Mouse (Mus musculus) neural tube, embryonic 11.5 days (tissue): ENCODE data around the gene Gnpnat1. TPM values are rescaled to one million over a fixed set of nuclear protein-coding genes. Genes with fewer than 3 reads are reported as not detected.
A peak's percentile ranks its signal among the peaks of the same experiment; 100 is the strongest.

Experiments
- ATAC-seq: fragments of 200-750 bp; cut with Nextera tagmentation; 2 replicates; pipeline ENCODE4 v1.8.0; 2017; ENCODE audit warnings: moderate number of reproducible peaks, mild to moderate bottlenecking, moderate TSS enrichment, moderate library complexity; ENCODE audit not compliant: insufficient read depth, low FRiP score, low TSS enrichment
- DNase-seq: peaks from one replicate; pipeline ENCODE4 v3.0.0-alpha.2; 2015; ENCODE audit warnings: low spot score
- H3K27ac ChIP-seq: fragments of 300-500 bp; sonication (generic); 2 replicates; pipeline ENCODE4 v1.5.1; 2014; ENCODE audit warnings: low read depth, mild to moderate bottlenecking, low read length
- H3K27me3 ChIP-seq: fragments of 300-500 bp; sonication (generic); 2 replicates; pipeline ENCODE4 v1.6.1; 2014; ENCODE audit warnings: mild to moderate bottlenecking, low read length, mixed read lengths; ENCODE audit not compliant: control insufficient read depth, insufficient read depth
- H3K36me3 ChIP-seq: fragments of 300-500 bp; sonication (generic); 2 replicates; pipeline ENCODE4 v1.6.1; 2014; ENCODE audit warnings: mild to moderate bottlenecking, low read length, moderate library complexity, mixed read lengths; ENCODE audit not compliant: control insufficient read depth, insufficient read depth
- H3K4me1 ChIP-seq: fragments of 300-500 bp; sonication (generic); 2 replicates; pipeline ENCODE4 v1.6.1; 2014; ENCODE audit warnings: low read length, mixed read lengths; ENCODE audit not compliant: control insufficient read depth, insufficient read depth
- H3K4me2 ChIP-seq: fragments of 300-500 bp; sonication (generic); 2 replicates; pipeline ENCODE4 v1.6.1; 2014; ENCODE audit warnings: low read depth, mild to moderate bottlenecking, moderate library complexity
- H3K4me3 ChIP-seq: fragments of 300-500 bp; sonication (generic); 2 replicates; pipeline ENCODE4 v1.5.1; 2014; ENCODE audit warnings: low read depth, low read length
- H3K9ac ChIP-seq: fragments of 300-500 bp; sonication (generic); 2 replicates; pipeline ENCODE4 v1.6.1; 2014; ENCODE audit warnings: mild to moderate bottlenecking, low read length
- H3K9me3 ChIP-seq: fragments of 300-500 bp; sonication (generic); 2 replicates; pipeline ENCODE4 v1.6.1; 2016; ENCODE audit warnings: low read length; ENCODE audit not compliant: control insufficient read depth
- WGBS: fragments of 180-500 bp; shearing (Covaris S2); extraction: QIAGEN DNeasy Blood & Tissue Kit; methylation state at CpG from one replicate; pipeline ENCODE4 v1.1.7; 2014; 5-methylcytosine and 5-hydroxymethylcytosine counted together
- polyA plus RNA-seq: library from polyadenylated mRNA; unstranded; fragments of >200 nt; fragmentation: Nextera tagmentation; extraction: Ambion mirVana; gene quantifications from 2 replicates; pipeline ENCODE4 v1.2.1, GENCODE M21; 2014

Gnpnat1 gene
- polyA plus RNA-seq, 1 experiment from 2014 or later = 39.7 TPM

DNA sequence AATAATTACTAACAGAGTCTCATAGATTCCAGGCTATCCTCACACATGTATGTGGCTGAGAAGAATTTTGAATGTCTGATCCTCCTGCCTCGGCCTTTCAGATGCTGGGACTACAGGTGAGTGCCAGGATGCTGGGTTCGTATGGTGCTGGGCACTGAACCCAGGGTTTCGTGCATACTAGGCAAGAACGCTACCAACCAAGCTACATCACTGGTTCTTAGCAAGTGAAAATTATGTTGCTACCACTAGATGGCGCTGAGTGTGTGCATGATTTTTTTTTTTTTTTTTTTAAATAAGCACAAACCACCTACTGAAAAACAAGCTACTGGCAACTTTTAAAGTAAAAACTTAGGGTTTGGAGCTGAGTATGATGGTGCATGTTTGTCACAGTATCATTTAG, 18.5 kb upstream of the Gnpnat1 start:
- DNase-seq (peak; percentile 48), ATAC-seq (peak; percentile 50; the same call in 1 of the 2 replicates)
- H3K36me3 ChIP-seq = no peaks in the 10 kb centered on the region
- H3K27me3 ChIP-seq = no peaks in the 10 kb centered on the region
- H3K9me3 ChIP-seq = no peaks in the 10 kb centered on the region
- no peak overlapping the region for H3K4me2 ChIP-seq
- H3K9ac ChIP-seq = no peak overlapping the region
- H3K4me3 ChIP-seq = no peak overlapping the region
- H3K4me1 ChIP-seq = no peaks in the 10 kb centered on the region
- 17% methylated on average over 5 of the region's 5 CpGs for WGBS
- H3K27ac ChIP-seq = no peak overlapping the region

DNA sequence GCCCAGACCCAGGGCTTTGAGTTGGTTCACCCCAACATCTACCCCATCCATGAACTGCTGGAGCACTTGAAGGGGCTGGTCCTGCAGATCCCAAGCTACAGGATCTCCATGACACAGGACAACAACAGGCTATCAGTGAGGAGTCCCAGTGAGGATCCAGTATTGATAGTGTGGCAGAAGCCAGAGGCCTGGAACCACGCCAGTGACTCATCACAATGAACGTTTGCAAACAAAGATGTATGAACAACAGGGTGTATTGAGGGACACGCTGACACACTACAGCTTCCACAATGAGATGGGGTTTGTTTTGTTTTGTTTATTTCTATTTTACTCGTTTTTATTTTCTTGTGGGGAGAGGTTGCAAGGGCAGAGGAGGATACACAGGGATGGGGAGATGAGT, 17.7 kb upstream of the Gnpnat1 start:
- 73% methylated on average over 4 of the region's 4 CpGs for WGBS
- Histone ChIP-seq H3K4me2 (no peak overlapping the region), H3K9me3 (no peaks in the 10 kb centered on the region), H3K27ac (no peak overlapping the region), H3K4me3 (no peak overlapping the region), H3K36me3 (no peaks in the 10 kb centered on the region), H3K27me3 (no peaks in the 10 kb centered on the region), H3K9ac (no peak overlapping the region), H3K4me1 (no peaks in the 10 kb centered on the region)
- ATAC-seq (no peak), DNase-seq (no peak)

DNA sequence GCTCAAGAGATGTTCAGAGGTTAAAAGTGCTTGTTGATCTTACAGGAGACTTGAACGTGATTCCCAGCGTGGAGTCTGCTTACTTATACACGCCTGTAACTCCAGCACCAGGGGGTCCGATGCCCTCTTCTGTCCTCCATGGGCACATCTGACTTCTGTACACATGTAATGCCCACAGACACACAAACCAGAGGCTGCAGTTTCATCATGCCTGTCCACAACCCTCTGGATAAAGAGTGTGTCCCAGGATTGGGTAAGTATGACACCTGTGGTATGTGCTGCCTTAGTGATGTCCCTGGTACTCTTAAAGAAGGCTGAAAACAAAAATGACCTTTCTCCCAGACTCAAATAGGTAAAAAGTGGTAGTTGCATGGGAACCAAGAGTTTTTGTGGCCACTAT, 14.6 kb upstream of the Gnpnat1 start:
- Histone ChIP-seq H3K36me3 (no peaks in the 10 kb centered on the region), H3K4me3 (no peak overlapping the region), H3K9me3 (no peaks in the 10 kb centered on the region), H3K4me1 (no peaks in the 10 kb centered on the region), H3K9ac (no peak overlapping the region), H3K27ac (no peak overlapping the region), H3K27me3 (no peaks in the 10 kb centered on the region), H3K4me2 (no peak overlapping the region)
- WGBS = 75% methylated on average over 4 of the region's 4 CpGs
- ATAC-seq = no peak
- no peak for DNase-seq

DNA sequence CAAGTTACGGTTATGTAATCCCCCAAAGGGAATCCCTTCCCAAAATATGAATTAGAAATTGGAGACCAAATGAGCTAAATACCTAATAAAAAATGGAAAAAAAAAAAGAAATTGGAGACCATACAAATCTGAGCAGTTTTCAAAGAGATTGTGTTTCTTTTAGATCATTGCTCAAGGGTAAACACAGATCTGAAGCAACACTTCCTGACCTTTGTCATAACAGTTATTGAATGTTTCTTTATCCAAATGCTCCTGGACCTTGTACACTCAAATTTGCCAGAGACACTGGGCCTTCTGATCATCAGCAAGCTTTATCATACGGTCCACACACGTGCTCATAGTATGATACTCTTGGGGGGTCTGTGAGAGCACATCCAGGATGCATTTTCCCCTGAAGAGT, 13.8 kb upstream of the Gnpnat1 start:
- Histone ChIP-seq H3K27me3 (no peaks in the 10 kb centered on the region), H3K4me2 (no peak overlapping the region), H3K4me1 (no peaks in the 10 kb centered on the region), H3K36me3 (no peaks in the 10 kb centered on the region), H3K4me3 (no peak overlapping the region), H3K9ac (no peak overlapping the region), H3K9me3 (no peaks in the 10 kb centered on the region), H3K27ac (no peak overlapping the region)
- DNase-seq (no peak), ATAC-seq (no peak)
- 95% methylated on average over 3 of the region's 3 CpGs for WGBS

DNA sequence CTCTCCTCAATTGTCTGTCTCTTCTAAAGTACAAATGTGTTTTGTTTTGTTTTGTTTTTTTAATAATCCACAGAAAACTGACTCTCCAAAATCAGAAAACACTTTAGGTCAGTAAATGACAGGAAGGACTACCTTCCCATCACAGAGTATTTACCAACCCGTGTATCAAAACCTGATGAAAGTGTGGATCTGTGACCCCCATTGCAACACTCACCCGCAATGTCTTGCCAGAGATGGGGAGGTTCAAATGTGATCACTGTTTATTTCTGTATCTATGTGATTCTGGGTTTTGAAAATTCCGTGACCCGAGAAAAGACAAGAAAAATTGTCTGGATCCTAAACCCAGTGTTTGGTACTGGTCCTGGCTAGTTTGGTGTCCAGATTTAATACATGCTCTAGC, 11.6 kb upstream of the Gnpnat1 start:
- H3K4me1 ChIP-seq = no peaks in the 10 kb centered on the region
- no peaks in the 10 kb centered on the region for H3K36me3 ChIP-seq
- H3K4me2 ChIP-seq = no peak overlapping the region
- no peak overlapping the region for H3K27ac ChIP-seq
- H3K9ac ChIP-seq = no peak overlapping the region
- ATAC-seq = no peak
- no peaks in the 10 kb centered on the region for H3K27me3 ChIP-seq
- no peaks in the 10 kb centered on the region for H3K9me3 ChIP-seq
- 93% methylated on average over 4 of the region's 4 CpGs for WGBS
- H3K4me3 ChIP-seq = no peak overlapping the region
- DNase-seq = no peak

DNA sequence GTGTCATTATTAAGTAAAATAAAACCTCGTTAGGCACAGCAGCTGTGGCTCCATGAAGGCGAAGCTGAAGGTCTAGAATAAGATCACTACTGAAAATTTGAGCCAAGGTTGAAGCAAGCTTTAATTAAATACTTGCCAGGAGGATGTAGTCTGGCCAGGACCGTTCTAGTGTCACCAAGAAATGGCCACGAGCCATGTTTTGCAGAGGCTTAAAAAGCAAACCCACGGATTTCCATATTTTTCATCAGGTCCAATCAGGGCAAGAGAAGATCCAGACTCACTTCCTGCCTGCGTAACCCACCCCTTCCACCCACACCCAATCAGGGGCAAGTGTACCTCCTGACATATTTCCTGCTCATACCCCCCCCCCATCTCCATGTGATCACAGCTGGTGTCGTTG, 1.1 kb downstream of the Gnpnat1 start:
- Histone ChIP-seq H3K4me2 (no peak overlapping the region), H3K27me3 (no peaks in the 10 kb centered on the region), H3K9me3 (no peaks in the 10 kb centered on the region), H3K9ac (no peak overlapping the region), H3K4me3 (no peak overlapping the region), H3K27ac (no peak overlapping the region), H3K4me1 (no peaks in the 10 kb centered on the region), H3K36me3 (no peaks in the 10 kb centered on the region)
- DNase-seq (no peak), ATAC-seq (no peak)
- 91% methylated on average over 7 of the region's 7 CpGs for WGBS

DNA sequence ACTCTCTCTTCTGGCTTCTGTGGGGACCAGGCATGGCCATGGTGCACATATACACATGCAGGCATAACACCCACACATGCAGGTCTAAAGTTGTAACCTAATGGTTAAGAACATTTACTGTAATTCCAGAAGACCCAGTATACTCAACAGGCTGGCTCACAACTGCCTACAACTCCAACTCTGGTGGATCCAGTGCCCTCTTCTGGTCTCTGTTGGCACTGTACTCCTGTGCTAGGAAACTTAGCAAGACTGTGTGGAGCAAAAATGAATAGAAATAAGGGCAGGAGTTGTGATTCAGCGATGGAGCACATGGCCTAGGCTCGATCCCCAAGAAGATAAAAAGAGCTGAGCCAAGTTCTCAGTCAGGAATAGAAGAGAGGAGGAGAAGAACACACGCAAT, 4.9 kb downstream of the Gnpnat1 start:
- DNase-seq (no peak), ATAC-seq (no peak)
- no peak overlapping the region for H3K4me3 ChIP-seq
- H3K9ac ChIP-seq = no peak overlapping the region
- no peaks in the 10 kb centered on the region for H3K4me1 ChIP-seq
- no peaks in the 10 kb centered on the region for H3K36me3 ChIP-seq
- no peak overlapping the region for H3K27ac ChIP-seq
- H3K9me3 ChIP-seq = no peaks in the 10 kb centered on the region
- H3K27me3 ChIP-seq = no peaks in the 10 kb centered on the region
- H3K4me2 ChIP-seq = no peak overlapping the region
- 75% methylated on average over 3 of the region's 3 CpGs for WGBS

DNA sequence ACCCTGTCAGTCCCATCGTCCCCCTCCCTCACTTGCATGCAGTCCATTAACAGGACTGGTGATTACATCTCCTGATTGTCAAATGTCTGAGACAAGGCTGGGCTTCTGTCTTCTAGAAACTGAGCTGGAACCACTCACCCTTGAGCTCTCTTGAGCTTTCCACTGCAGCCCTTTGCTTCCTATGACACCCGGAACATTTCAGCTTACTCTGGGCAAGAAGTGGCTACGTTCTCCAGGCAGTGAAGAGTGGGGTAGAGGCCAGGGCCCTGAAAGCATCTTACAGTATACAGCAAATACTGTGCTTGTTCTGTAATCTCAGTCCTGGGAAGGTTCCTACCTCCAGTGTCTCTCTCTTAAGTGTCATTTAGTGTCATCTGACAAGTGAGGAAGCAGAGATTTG, 15.5 kb downstream of the Gnpnat1 start:
- no peak for ATAC-seq
- Histone ChIP-seq H3K36me3 (no peaks in the 10 kb centered on the region), H3K4me1 (peaks cover 9% of the 10 kb centered on the region), H3K4me2 (peak overlapping the region; percentile 63), H3K27ac (peak overlapping the region; percentile 7; the same call in 1 of the 2 replicates), H3K9ac (peak overlapping the region; percentile 74), H3K9me3 (no peaks in the 10 kb centered on the region), H3K4me3 (peak overlapping the region; percentile 70), H3K27me3 (no peaks in the 10 kb centered on the region)
- 30% methylated on average over 3 of the region's 3 CpGs for WGBS
- DNase-seq = no peak

DNA sequence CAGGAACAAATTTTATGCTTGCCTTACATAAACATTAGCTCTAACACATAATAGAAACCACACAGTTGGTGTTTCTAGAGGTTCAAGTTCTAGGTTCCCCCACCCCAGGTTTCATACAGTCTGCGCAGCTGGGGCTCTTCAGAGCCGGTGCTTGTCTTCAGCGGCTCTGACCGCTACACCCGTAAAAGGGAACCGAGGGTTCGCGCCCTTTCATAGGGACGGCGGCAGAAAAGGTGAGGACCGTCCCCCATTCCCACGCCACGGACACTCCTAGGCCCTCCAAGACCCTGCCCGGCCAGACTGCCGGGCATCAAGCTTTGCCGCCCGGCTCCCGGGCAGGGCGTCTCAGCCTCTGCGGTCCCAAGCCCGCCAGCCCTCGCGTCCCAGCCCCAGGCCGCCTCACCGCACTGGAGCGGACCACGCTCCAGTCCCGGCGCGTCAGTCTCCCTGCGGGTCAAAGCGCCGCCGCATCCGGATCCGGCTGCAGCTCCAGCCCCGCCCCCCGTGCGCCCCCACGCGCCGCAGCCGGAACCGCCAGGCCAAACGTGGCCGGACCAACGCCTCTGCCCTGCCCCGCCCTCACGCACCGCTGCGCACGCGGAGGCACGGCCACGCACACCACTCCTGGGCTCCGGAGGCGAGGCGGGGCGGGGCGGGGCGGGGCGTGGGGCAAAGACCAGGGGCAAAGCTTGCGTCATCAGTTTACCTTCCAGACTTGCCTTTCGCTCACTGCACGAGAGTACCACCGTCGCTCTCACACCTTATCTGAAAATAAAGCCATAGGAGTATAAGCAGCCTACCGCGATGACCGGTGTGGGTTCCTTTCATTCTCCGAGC, 16.1 kb downstream of the Gnpnat1 start:
- Histone ChIP-seq H3K9ac (peak overlapping the region; percentile 74), H3K4me3 (peak overlapping the region; percentile 70), H3K4me1 (peaks cover 9% of the 10 kb centered on the region), H3K27me3 (no peaks in the 10 kb centered on the region), H3K27ac (peak overlapping the region; percentile 7; the same call in 1 of the 2 replicates), H3K36me3 (no peaks in the 10 kb centered on the region), H3K4me2 (peak overlapping the region; percentile 63), H3K9me3 (no peaks in the 10 kb centered on the region)
- peak; percentile 97 for ATAC-seq
- DNase-seq = peak; percentile 92
- under 1% methylated on average over 66 of the region's 71 CpGs for WGBS
